Mouse (Mus musculus) intestine, embryonic 14.5 days (tissue): ENCODE results near the gene Padi1. TPM values are rescaled to one million over a fixed set of nuclear protein-coding genes. Genes with fewer than 3 reads are reported as not detected.
A peak's percentile ranks its signal among the peaks of the same experiment; 100 is the strongest.

Experiments
- ATAC-seq: fragments of 200-750 bp; cut with Nextera tagmentation; replicated peaks from 2 replicates; pipeline ENCODE4 v1.8.0; 2017; ENCODE audit warnings: low read depth, moderate number of reproducible peaks, moderate TSS enrichment, moderate library complexity; ENCODE audit not compliant: low FRiP score, low TSS enrichment
- DNase-seq: peaks from one replicate; pipeline ENCODE4 v3.0.0-alpha.2; 2018; ENCODE audit warnings: low spot score
- H3K27ac ChIP-seq: fragments of 300-500 bp; sonication (generic); 2 replicates; pipeline ENCODE4 v1.5.1; 2014; ENCODE audit warnings: low read depth, mild to moderate bottlenecking, control low read depth
- H3K27me3 ChIP-seq: fragments of 300-500 bp; sonication (generic); replicated peaks from 2 replicates; pipeline ENCODE4 v1.6.1; 2014; ENCODE audit warnings: low read length, control low read depth; ENCODE audit not compliant: control insufficient read depth, insufficient read depth
- H3K36me3 ChIP-seq: fragments of 300-500 bp; sonication (generic); 2 replicates; pipeline ENCODE4 v1.6.1; 2014; ENCODE audit warnings: low read length, control low read depth; ENCODE audit not compliant: control insufficient read depth, insufficient read depth
- H3K4me1 ChIP-seq: fragments of 300-500 bp; sonication (generic); replicated peaks from 2 replicates; pipeline ENCODE4 v1.6.1; 2014; ENCODE audit warnings: low read length, control low read depth, mixed read lengths; ENCODE audit not compliant: control insufficient read depth, insufficient read depth
- H3K4me2 ChIP-seq: fragments of 300-500 bp; sonication (generic); 2 replicates; pipeline ENCODE4 v1.6.1; 2014; ENCODE audit warnings: low read length
- H3K4me3 ChIP-seq: fragments of 300-500 bp; sonication (generic); 2 replicates; pipeline ENCODE4 v1.5.1; 2014; ENCODE audit warnings: low read depth, low read length, control low read depth, mixed read lengths
- H3K9ac ChIP-seq: fragments of 300-500 bp; sonication (generic); 2 replicates; pipeline ENCODE4 v1.6.1; 2014; ENCODE audit warnings: mild to moderate bottlenecking, low read length
- H3K9me3 ChIP-seq: fragments of 300-500 bp; sonication (generic); 2 replicates; pipeline ENCODE4 v1.6.1; 2016; ENCODE audit warnings: low read length, control low read depth; ENCODE audit not compliant: control insufficient read depth
- WGBS: fragments of 180-500 bp; shearing (Covaris S2); extraction: QIAGEN DNeasy Blood & Tissue Kit; methylation state at CpG from one replicate; pipeline ENCODE4 v1.1.7; 2014; 5-methylcytosine and 5-hydroxymethylcytosine counted together
- polyA plus RNA-seq: library from polyadenylated mRNA; unstranded; fragments of >200 nt; fragmentation: Nextera tagmentation; extraction: Ambion mirVana; gene quantifications from 2 replicates; pipeline ENCODE4 v1.2.1, GENCODE M21; 2014

Padi1 gene
- polyA plus RNA-seq, 1 experiment from 2014 or later: 0.16 TPM

DNA sequence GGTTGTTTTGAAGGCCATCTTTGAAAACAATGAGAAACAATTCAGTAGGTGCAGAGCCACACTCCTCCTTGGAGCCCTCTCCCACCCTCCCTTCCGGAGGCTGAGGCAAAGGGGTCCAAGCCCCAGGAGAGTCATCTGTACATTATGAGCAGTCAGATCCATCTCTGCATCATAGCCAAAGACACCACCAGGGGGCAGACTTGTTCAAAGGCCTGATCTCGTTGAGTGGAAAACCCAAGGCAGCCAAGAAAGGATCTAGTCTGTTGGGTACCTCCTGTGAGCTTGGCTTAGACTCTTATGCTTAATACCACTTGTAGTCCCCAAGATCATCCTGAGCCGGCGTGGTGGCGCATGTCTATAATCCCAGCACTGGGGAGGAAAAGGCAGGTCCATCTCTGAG, 23.6 kb downstream of the Padi1 start:
- Histone ChIP-seq H3K4me1 (no peaks in the 10 kb centered on the region), H3K27me3 (no peaks in the 10 kb centered on the region), H3K4me2 (no peak overlapping the region), H3K4me3 (no peak overlapping the region), H3K27ac (no peak overlapping the region), H3K9ac (no peak overlapping the region), H3K36me3 (no peaks in the 10 kb centered on the region), H3K9me3 (peaks cover 29% of the 10 kb centered on the region)
- peak; percentile 70 for DNase-seq
- ATAC-seq: no peak
- whole genome bisulfite sequencing: 71% methylated on average over 5 of the region's 5 CpGs

DNA sequence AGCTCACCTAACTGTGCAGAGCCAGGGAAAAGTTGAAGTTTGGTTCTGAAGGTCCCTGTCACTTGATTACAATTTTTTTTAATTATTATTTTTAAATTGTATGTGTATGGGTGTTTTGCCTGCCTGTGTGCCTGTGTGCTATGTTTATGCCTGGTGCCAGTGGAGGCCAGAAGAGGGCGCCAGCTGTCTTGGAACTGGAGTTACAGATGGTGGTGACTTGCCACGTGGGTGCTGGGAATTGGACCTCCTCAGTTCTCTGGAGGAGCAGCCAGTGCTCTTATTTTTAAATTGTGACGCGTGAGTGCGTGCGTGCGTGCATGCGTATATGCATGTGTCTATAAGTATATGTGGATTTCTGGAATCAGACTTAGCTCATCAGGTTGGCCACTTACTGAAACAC, 28.2 kb downstream of the Padi1 start:
- WGBS: 92% methylated on average over 8 of the region's 8 CpGs
- no peak overlapping the region for H3K4me3 ChIP-seq
- H3K36me3 ChIP-seq: no peaks in the 10 kb centered on the region
- H3K27me3 ChIP-seq: no peaks in the 10 kb centered on the region
- no peak overlapping the region for H3K4me2 ChIP-seq
- H3K4me1 ChIP-seq: peaks cover 20% of the 10 kb centered on the region
- DNase-seq: no peak
- H3K27ac ChIP-seq: no peak overlapping the region
- ATAC-seq: no peak
- peaks cover 5% of the 10 kb centered on the region; the same call in 1 of the 2 replicates for H3K9me3 ChIP-seq
- no peak overlapping the region for H3K9ac ChIP-seq

DNA sequence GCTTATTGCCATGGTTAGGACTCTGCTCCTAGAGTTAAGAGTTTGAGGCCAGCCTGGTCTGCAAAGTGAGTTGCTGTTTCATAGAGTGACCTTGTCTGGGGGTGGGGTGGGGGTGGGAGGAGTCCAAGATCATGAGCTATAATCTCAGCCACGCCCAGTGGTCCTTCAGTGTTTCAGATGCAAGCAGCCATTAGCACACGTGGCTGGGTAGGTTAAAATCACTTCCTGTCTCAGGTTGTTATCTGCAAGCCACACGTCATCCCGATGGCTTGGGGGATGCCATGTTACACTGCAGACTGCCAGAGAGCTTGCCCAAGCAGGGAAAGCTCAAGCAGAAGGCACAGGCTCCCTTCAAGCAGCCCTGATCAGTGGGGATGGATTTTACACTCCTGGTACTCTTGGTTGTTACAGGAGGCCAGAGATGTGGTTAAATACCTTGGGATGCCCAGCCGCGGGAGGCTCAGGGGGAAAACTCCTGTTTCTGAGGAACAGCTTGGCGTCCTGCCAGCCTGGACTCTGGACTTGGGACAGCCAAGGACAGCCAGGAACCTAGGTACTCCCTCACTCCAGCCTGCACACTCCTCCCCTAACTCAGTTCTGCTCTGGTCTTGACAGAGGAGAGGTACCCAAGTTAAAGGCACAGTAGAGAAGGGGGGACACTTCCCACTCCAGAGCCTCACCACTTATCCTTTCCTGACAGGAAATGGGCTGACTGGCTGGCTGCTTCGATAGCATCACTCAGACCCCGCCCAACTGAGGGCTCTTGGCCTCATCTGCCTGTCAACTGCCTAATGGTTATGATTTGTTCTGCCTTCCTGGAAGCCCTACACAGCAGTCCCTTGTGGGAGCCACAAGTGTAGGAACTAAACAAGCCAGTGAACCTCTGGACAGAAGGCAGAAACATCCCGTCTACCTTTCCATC, 29.3 kb downstream of the Padi1 start:
- Histone ChIP-seq H3K4me2 (no peak overlapping the region), H3K9ac (no peak overlapping the region), H3K4me1 (peaks cover 21% of the 10 kb centered on the region), H3K4me3 (no peak overlapping the region), H3K27me3 (no peaks in the 10 kb centered on the region), H3K27ac (no peak overlapping the region), H3K9me3 (no peaks in the 10 kb centered on the region), H3K36me3 (no peaks in the 10 kb centered on the region)
- DNase-seq (peak; percentile 63), ATAC-seq (no peak)
- WGBS: 26% methylated on average over 10 of the region's 10 CpGs

DNA sequence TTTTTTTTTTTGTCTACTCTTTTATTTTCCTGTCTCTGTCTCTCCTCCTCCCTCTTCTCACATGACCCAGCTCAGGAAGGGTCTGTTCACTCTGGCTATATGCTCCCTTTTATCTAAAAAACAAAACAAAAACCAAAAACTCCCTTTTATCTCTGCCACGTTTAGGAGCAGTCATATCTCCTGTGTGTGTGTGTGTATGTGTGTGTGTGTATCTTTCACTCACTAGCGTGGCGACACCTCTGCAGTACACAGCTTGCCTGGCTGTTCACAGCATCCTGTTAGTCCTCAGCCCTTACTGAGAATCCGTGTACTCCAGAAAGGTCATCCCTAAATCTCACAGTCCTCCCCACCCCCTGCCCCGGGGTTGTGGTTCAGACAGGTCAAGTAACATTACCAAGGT, 30.1 kb downstream of the Padi1 start:
- WGBS: 59% methylated on average over 5 of the region's 5 CpGs
- H3K27ac ChIP-seq: no peak overlapping the region
- no peak for ATAC-seq

DNA sequence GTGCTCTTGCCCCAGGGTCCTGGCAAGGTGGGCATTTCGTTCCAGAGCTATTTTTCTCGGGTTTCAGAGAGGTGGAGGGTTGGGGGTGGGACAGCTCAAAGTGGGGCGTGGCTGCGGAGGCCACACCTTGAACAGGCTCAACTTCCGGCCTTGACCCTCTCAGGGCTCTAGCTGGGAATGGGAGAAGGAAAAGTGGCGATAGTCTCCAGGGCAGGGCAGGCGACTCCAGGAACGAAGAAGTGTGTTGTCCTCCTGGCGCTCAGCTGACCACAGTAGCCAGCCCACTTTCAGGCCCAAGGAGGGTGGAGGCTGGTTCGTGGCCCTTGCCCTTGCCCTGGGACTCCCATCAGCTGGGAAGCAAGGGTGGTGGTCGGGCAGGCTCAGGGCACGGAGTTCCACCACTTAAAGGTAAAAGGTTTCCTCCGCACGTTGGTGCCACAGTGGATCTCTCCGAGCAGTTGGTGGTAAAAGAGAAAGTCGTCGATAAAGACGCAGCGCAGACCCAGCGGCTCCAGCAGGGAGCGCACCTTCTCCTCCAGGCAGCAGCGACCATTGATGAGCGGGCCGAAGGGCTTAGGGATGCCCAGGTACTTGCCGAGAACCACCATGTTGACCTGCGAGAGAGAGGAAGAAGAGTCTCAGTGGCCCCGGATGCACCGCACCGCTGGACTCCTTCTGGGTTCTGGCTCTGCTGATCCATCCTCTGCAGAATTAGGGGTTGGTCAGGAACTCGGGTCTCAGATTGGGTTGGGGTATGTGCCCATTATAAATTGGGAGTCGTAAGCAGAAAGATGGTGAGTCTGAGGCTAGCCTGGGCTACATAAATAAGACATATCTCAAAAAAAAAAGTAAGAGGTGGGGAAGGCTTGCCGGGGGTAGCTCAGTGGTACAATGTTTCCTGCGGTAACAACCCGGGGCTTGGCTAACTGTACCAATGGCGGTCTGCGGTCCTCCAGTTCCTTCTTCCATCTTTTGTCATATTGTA, 31.0 kb downstream of the Padi1 start:
- Histone ChIP-seq H3K4me2 (peak overlapping the region; percentile 53), H3K27ac (no peak overlapping the region), H3K4me1 (peaks cover 21% of the 10 kb centered on the region), H3K27me3 (no peaks in the 10 kb centered on the region), H3K36me3 (no peaks in the 10 kb centered on the region), H3K9me3 (no peaks in the 10 kb centered on the region), H3K9ac (peak overlapping the region; percentile 20; the same call in 1 of the 2 replicates), H3K4me3 (peak overlapping the region; percentile 30)
- DNase-seq (peak; percentile 72), ATAC-seq (peak; percentile 66)
- WGBS: 26% methylated on average over 36 of the region's 36 CpGs

More for the DNA sequence above, 30.1 kb downstream of the Padi1 start:
- no peak overlapping the region for H3K4me2 ChIP-seq
- H3K36me3 ChIP-seq: no peaks in the 10 kb centered on the region
- no peak overlapping the region for H3K9ac ChIP-seq
- peaks cover 21% of the 10 kb centered on the region for H3K4me1 ChIP-seq
- H3K27me3 ChIP-seq: no peaks in the 10 kb centered on the region
- no peak overlapping the region for H3K4me3 ChIP-seq
- no peak for DNase-seq
- H3K9me3 ChIP-seq: no peaks in the 10 kb centered on the region

DNA sequence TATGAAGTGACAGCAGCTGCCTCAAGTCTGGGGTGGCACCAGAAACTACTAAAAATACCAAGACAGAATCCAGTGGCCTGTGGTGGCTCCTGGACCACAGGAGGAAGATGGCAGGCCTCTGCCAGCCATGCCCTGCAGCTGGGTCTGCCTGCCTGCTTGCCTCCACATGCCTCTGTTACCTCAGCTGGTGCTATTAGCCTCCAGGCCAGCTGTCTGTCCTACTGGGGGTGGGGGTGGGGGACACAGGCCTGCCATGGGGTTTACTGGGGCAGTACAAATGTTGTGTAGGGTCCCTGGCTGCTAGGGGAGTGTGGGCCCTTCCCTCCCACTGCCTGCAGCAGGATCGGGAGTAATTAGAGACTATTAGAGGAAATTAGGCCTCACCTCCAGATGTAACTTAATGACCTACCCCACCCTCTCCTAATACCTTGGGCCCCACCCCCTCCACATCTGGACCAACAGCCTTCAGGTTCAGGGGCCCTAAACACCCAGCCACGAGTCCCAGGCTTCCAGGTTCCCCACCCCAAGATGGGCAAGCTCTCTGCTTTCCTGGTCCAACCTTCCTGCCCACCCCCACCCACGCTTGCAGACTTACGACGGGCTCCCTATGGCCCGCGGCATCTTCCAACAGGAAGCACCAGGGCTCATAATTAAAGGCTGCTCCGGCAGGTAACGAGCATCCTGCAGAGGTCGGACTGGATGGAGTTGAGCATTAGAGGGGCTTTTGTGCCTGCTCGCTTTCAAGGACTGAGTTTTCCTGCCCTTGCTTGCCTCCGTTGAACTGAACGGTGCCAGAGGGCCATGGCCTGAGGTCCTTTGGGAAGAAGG, 32.0 kb downstream of the Padi1 start:
- 16% methylated on average over 13 of the region's 13 CpGs for WGBS
- Histone ChIP-seq H3K4me1 (peaks cover 21% of the 10 kb centered on the region), H3K36me3 (no peaks in the 10 kb centered on the region), H3K27me3 (no peaks in the 10 kb centered on the region), H3K9me3 (no peaks in the 10 kb centered on the region), H3K4me2 (peak overlapping the region; percentile 53), H3K27ac (no peak overlapping the region), H3K9ac (0 out of 2 replicates have a peak overlapping the region, but pooled peaks have one; percentile 20), H3K4me3 (peak overlapping the region; percentile 30)
- ATAC-seq: no peak
- DNase-seq: no peak

DNA sequence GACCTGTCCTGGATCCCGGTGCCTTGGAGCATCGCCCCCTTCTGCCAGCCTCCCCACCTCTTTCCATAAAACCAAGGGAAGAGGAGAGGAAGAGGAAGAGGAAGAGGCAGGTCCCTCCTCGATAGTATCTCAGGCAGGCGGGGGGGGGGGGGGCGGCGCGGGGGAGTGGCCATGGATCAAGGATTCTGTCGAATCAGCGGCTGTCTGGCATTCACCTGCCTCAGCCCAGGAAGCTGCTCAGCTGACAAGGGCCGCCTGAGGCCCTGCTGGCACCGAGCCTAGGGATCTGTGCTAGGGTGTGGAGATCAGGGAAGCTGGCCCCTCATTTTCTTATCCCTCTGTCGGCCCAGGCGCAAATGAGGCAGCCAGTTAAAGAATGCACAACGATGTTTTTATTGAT, 33.0 kb downstream of the Padi1 start:
- peaks cover 21% of the 10 kb centered on the region for H3K4me1 ChIP-seq

DNA sequence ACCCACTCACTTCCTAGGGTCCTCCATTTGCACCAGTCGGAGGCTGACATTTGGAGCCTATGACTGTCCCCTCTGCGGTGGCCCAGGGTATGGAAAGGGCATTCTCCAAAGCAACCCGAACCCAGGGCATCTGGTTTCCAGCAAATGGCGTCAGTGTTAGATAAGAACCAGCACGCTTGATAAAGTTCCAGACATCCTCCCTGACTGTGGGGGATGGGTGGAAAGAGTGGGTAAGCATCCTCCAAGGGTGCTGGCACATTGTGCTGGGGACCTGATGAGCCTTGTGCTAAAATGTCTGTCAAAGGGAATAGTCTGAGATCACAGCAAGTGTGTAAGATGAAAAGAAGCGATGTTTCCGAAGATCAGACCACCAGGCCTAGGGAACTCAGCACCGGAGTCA, 33.4 kb downstream of the Padi1 start:
- H3K9me3 ChIP-seq: no peaks in the 10 kb centered on the region
- H3K27ac ChIP-seq: no peak overlapping the region
- H3K4me2 ChIP-seq: no peak overlapping the region
- no peaks in the 10 kb centered on the region for H3K27me3 ChIP-seq
- WGBS: 52% methylated on average over 8 of the region's 8 CpGs
- no peak for ATAC-seq
- H3K9ac ChIP-seq: no peak overlapping the region
- peaks cover 21% of the 10 kb centered on the region for H3K4me1 ChIP-seq
- H3K4me3 ChIP-seq: no peak overlapping the region
- no peaks in the 10 kb centered on the region for H3K36me3 ChIP-seq
- no peak for DNase-seq

More for the DNA sequence above, 33.0 kb downstream of the Padi1 start:
- Histone ChIP-seq H3K9me3 (no peaks in the 10 kb centered on the region), H3K27me3 (no peaks in the 10 kb centered on the region), H3K27ac (no peak overlapping the region), H3K4me3 (no peak overlapping the region), H3K9ac (no peak overlapping the region), H3K36me3 (no peaks in the 10 kb centered on the region), H3K4me2 (no peak overlapping the region)
- 29% methylated on average over 11 of the region's 14 CpGs for WGBS
- DNase-seq (no peak), ATAC-seq (no peak)
